Mouse (Mus musculus) CD4-positive helper T cell, adult 2 months (primary cell): Measurements from ENCODE around the gene Rgs10.
A peak's percentile ranks its signal among the peaks of the same experiment; 100 is the strongest.

Source experiments
- DNase-seq: peaks from one replicate; pipeline ENCODE4 v3.0.0-alpha.2; 2012; ENCODE audit warnings: low read depth, missing footprints, low spot score

Rgs10 gene

GRCm38 (mm10) chr7:128374156-128374555 lies 44.4 kb downstream of the Rgs10 start:
- peak; percentile 82 for DNase-seq

GRCm38 (mm10) chr7:128373751-128374150 lies 44.8 kb downstream of the Rgs10 start:
- no peak for DNase-seq

GRCm38 (mm10) chr7:128372331-128372730 lies 46.2 kb downstream of the Rgs10 start:
- peak; percentile 65 for DNase-seq

GRCm38 (mm10) chr7:128369366-128369765 lies 49.2 kb downstream of the Rgs10 start:
- no peak for DNase-seq

GRCm38 (mm10) chr7:128368828-128369227 lies 49.7 kb downstream of the Rgs10 start:
- DNase-seq, result peak; percentile 20

- no peak for DNase-seq
Observed at GRCm38 (mm10) chr7:128366654-128367053, 51.9 kb downstream of the Rgs10 start.

- no peak for DNase-seq
Observed at GRCm38 (mm10) chr7:128365096-128365715, 53.4 kb downstream of the Rgs10 start.

- DNase-seq, result no peak
Observed at GRCm38 (mm10) chr7:128364526-128364925, 54.0 kb downstream of the Rgs10 start.

- DNase-seq, result no peak
Observed at GRCm38 (mm10) chr7:128363806-128364205, 54.8 kb downstream of the Rgs10 start.

GRCm38 (mm10) chr7:128362916-128363315 lies 55.6 kb downstream of the Rgs10 start:
- no peak for DNase-seq

- DNase-seq, result peak; percentile 54
Observed at GRCm38 (mm10) chr7:128359741-128360140, 58.8 kb downstream of the Rgs10 start.

- DNase-seq, result no peak
Observed at GRCm38 (mm10) chr7:128359164-128359563, 59.4 kb downstream of the Rgs10 start.

GRCm38 (mm10) chr7:128358741-128359140 lies 59.8 kb downstream of the Rgs10 start:
- no peak for DNase-seq

GRCm38 (mm10) chr7:128356868-128357755 lies 61.4 kb downstream of the Rgs10 start:
- no peak for DNase-seq

GRCm38 (mm10) chr7:128355463-128355862 lies 63.1 kb downstream of the Rgs10 start:
- DNase-seq, result no peak

GRCm38 (mm10) chr7:128352721-128353120 lies 65.8 kb downstream of the Rgs10 start:
- DNase-seq, result no peak

GRCm38 (mm10) chr7:128351176-128351575 lies 67.4 kb downstream of the Rgs10 start:
- DNase-seq, result no peak

GRCm38 (mm10) chr7:128350316-128350715 lies 68.2 kb downstream of the Rgs10 start:
- DNase-seq, result no peak

- no peak for DNase-seq
Observed at GRCm38 (mm10) chr7:128349751-128350150, 68.8 kb downstream of the Rgs10 start.

- no peak for DNase-seq
Observed at GRCm38 (mm10) chr7:128348608-128349007, 70.0 kb downstream of the Rgs10 start.

- no peak for DNase-seq
Observed at GRCm38 (mm10) chr7:128346991-128347390, 71.6 kb downstream of the Rgs10 start.

- DNase-seq, result no peak
Observed at GRCm38 (mm10) chr7:128346522-128346921, 72.0 kb downstream of the Rgs10 start.

GRCm38 (mm10) chr7:128345691-128346090 lies 72.9 kb downstream of the Rgs10 start:
- DNase-seq, result no peak
